15 mouse cellular contexts compared by ENCODE assay signal in genomic region chr1:74076230-74076629, GRCm38 (mm10). TPM values are rescaled to one million over a fixed set of nuclear protein-coding genes. Genes with fewer than 3 reads are reported as not detected.
DNase-seq lines count a peak whose midpoint lies in the region.
"Had no signal": no experiment of that assay in that cellular context is flagged by ENCODE, and none has a peak within 500 bp of the region (broad histone marks: within the 10 kb centered on the region; RNA-seq: fewer than 3 reads in every experiment).

No protein-coding gene starts in this region.

- peak; percentile 57 for DNase-seq in adrenal gland, postnatal 10 days
- DNase-seq in adrenal gland, adult 18-20 months (ENCODE audit: low spot score in 2 of 2): no peak
- peak; percentile 10 for DNase-seq in urinary bladder, postnatal 10 days (ENCODE audit: low spot score)
- DNase-seq in urinary bladder, postnatal 36 days (ENCODE audit: low spot score in 2 of 2): no peak
- peak; percentile 37 for DNase-seq in lung, postnatal 14 days
- no peak for DNase-seq in layer of hippocampus, postnatal 25 days (ENCODE audit: extremely low spot score in 1 of 2, low spot score in 1 of 2)
- no peak for DNase-seq in right cerebral cortex, postnatal 4 days
- DNase-seq in spleen, postnatal 36 days (ENCODE audit: low spot score in 2 of 2): no peak
- DNase-seq: cerebellum, adult 9-11 months; kidney, postnatal 14 days; thymus, adult 18-20 months had no signal

RNA-seq across cellular contexts. Expression of gene Tns1, which starts 48.0 kb away (rescaled TPM):
- 100 to 1,000 TPM; 284 to 309 TPM for total RNA-seq in adrenal gland, postnatal 10 days (2021)
- 100 to 1,000 TPM; 389 to 450 TPM for total RNA-seq in adrenal gland, adult 18-20 months (2021)
- 10 to 100 TPM; 29.6 to 41.9 TPM for total RNA-seq in layer of hippocampus, postnatal 25 days (2021)
- total RNA-seq: MEL had no signal

RNA-seq across cellular contexts. Expression of gene Rufy4, which starts 49.1 kb away (rescaled TPM):
- 1 to 10 TPM; 3.4 to 4.3 TPM for total RNA-seq in adrenal gland, postnatal 10 days (2021)
- total RNA-seq in adrenal gland, adult 18-20 months (2021): 1 to 10 TPM; 1.3 to 2.0 TPM
- total RNA-seq in layer of hippocampus, postnatal 25 days (2021): not detected
- total RNA-seq: CH12.LX; left cerebral cortex, adult 18-20 months; left cerebral cortex, postnatal 36 days had no signal

Comparison
In these comparisons a context has a peak if more than half of its experiments do, and no peak if none do; other contexts are left out.
1. DNase-seq: peak in adrenal gland, postnatal 10 days (single experiment), urinary bladder, postnatal 10 days (single experiment) and lung, postnatal 14 days (single experiment); none in adrenal gland, adult 18-20 months (0 of 2), urinary bladder, postnatal 36 days (0 of 2), layer of hippocampus, postnatal 25 days (0 of 2), right cerebral cortex, postnatal 4 days (single experiment) and spleen, postnatal 36 days (0 of 2).
2. RNA of gene Tns1, which starts 48.0 kb away (total RNA-seq): 389 to 450 TPM in adrenal gland, adult 18-20 months and 284 to 309 TPM in adrenal gland, postnatal 10 days; 29.6 to 41.9 TPM in layer of hippocampus, postnatal 25 days; every median in the first group is over 4 times any median in the second.